ENCODE assay signal across 8 mouse cellular contexts in the genomic region with DNA sequence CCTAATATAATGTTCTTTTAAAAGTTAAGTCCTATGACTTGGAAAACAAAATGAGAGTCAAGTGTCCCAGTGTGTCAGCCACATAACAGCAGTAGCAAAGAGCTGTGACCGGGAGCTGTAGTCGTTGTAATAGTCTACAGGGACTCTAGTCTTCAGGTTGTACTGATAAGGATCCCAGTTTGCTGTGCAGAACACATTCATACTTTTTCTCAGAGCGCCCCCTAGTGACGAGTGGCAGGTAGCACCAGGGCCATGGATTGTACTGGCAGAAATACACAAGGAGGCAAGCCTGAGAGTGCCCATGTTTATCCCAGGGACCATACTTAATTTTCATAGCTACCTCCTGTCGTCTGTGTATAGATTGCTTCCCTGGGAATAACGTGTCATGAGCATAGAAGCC. TPM values are rescaled to one million over a fixed set of nuclear protein-coding genes. Genes with fewer than 3 reads are reported as not detected.
DNase-seq lines count a peak whose midpoint lies in the region; ATAC-seq and TF ChIP-seq lines count a peak whose summit lies in the region.

No protein-coding gene starts in this region.

- no peak overlapping the region for H3K4me3 ChIP-seq in limb, embryonic 13.5 days
- no peak overlapping the region for H3K4me3 ChIP-seq in midbrain, postnatal 0 days (ENCODE audit: low read depth, low read length)

- no peak overlapping the region for H3K9ac ChIP-seq in limb, embryonic 13.5 days
- no peak overlapping the region for H3K9ac ChIP-seq in midbrain, postnatal 0 days (replicated peaks; ENCODE audit: low read length, poor library complexity, severe bottlenecking)

- H3K27me3 ChIP-seq in limb, embryonic 13.5 days: no peaks in the 10 kb centered on the region
- no peaks in the 10 kb centered on the region for H3K27me3 ChIP-seq in midbrain, postnatal 0 days (ENCODE audit: insufficient read depth, low read length)

- H3K27ac ChIP-seq in limb, embryonic 13.5 days: no peak overlapping the region
- H3K27ac ChIP-seq in midbrain, postnatal 0 days (ENCODE audit: low read depth, low read length): no peak overlapping the region

- WGBS in limb, embryonic 13.5 days: 9% methylated on average over 6 of the region's 6 CpGs
- WGBS in midbrain, postnatal 0 days: 8% methylated on average over 6 of the region's 6 CpGs

- no peaks in the 10 kb centered on the region for H3K9me3 ChIP-seq in limb, embryonic 13.5 days
- H3K9me3 ChIP-seq in midbrain, postnatal 0 days (ENCODE audit: low read length): no peaks in the 10 kb centered on the region

- ATAC-seq in limb, embryonic 13.5 days (ENCODE audit: low FRiP score, low read depth): peak; percentile 44; the same call in 1 of the 2 replicates
- no peak for ATAC-seq in midbrain, postnatal 0 days (ENCODE audit: low FRiP score)

- H3K4me2 ChIP-seq in limb, embryonic 13.5 days (replicated peaks): no peak overlapping the region
- no peak overlapping the region for H3K4me2 ChIP-seq in midbrain, postnatal 0 days (ENCODE audit: low read depth, low read length, poor library complexity, severe bottlenecking)

- DNase-seq in 416B (ENCODE audit: low read depth): peak; percentile 84
- peak; percentile 86 for DNase-seq in adrenal gland, postnatal 10 days
- peak; percentile 79 for DNase-seq in embryo, embryonic 9.5 days (ENCODE audit: extremely low spot score)
- DNase-seq in heart, adult 18-20 months: peak; percentile 52 to 85
- peak; percentile 59 to 69 for DNase-seq in kidney, adult 8-10 months
- peak; percentile 74 for DNase-seq in midbrain, postnatal 0 days (ENCODE audit: low spot score)
- DNase-seq in spleen, postnatal 4 days (ENCODE audit: low spot score in 2 of 2): peak; percentile 56 to 85

- peak; percentile 84 for TF ChIP-seq CTCF in midbrain, postnatal 0 days (IDR thresholded peaks at IDR 0.05)

- no peaks in the 10 kb centered on the region for H3K36me3 ChIP-seq in limb, embryonic 13.5 days
- H3K36me3 ChIP-seq in midbrain, postnatal 0 days (ENCODE audit: insufficient read depth, low read length): no peaks in the 10 kb centered on the region

- no peaks in the 10 kb centered on the region for H3K4me1 ChIP-seq in limb, embryonic 13.5 days
- no peaks in the 10 kb centered on the region for H3K4me1 ChIP-seq in midbrain, postnatal 0 days (ENCODE audit: insufficient read depth, low read length)

RNA-seq across cellular contexts. Expression of a gene that starts 35.0 kb away (rescaled TPM):
- under 1 TPM; 0.91 to 0.96 TPM for total RNA-seq in adrenal gland, postnatal 10 days (2021)
- 1 to 10 TPM; 1.1 to 1.6 TPM for total RNA-seq in heart, adult 18-20 months (2021)
- polyA plus RNA-seq in limb, embryonic 13.5 days (2015; fragmentation: Nextera tagmentation; extraction: Ambion mirVana): 2.1 and 2.5 TPM in 2 replicates
- total RNA-seq in midbrain, postnatal 0 days (2014; rRNA removed): 2.9 and 4.8 TPM in 2 replicates
- 1.2 and 1.5 TPM in 2 replicates for polyA plus RNA-seq in midbrain, postnatal 0 days (2015; fragmentation: Nextera tagmentation; extraction: Ambion mirVana)
